Mouse (Mus musculus): Measurements from ENCODE around the gene Fkbp1a.
A peak's percentile ranks its signal among the peaks of the same experiment; 100 is the strongest.

- TF ChIP-seq CTCF (IDR thresholded peaks at IDR 0.05) (no peak), EP300 (IDR thresholded peaks at IDR 0.05) (peak; percentile 69)
Measured at GRCm38 (mm10) chr2:151571873-151572700, 29.8 kb downstream of the Fkbp1a start, which contains the start of gene Sdcbp2.

Data from lung, postnatal 0 days (tissue).